Mouse (Mus musculus): ENCODE results near the gene Clba1.

DNA sequence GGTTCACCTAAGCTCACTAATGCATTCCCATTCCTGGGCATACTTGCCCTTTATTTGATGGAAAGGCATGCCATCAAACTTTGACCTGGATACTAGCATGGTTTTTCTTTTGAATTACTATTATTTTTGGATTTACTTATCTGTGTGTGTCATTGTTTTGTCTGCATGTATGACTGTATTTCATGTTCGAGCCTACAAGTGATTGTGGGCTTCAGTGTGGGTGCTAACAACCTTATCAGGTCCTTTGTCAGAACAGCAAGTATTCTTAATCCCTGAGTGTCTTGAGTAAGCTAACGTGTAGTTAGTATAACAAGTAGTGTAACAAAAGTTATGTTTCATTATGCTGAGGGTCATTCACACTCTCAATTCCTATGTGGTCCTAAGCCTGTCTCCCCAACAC lies 21.4 kb downstream of the Clba1 start:
- TF ChIP-seq HCFC1 (IDR thresholded peaks at IDR 0.05; ENCODE audit: borderline replicate concordance, insufficient read depth, low read length): no peak
- no peak for TF ChIP-seq ZNF384 (IDR thresholded peaks at IDR 0.05; ENCODE audit: low read depth, low read length)
- no peak for TF ChIP-seq ZC3H11A (IDR thresholded peaks at IDR 0.05; ENCODE audit: borderline replicate concordance, low read depth, low read length)
